Mouse (Mus musculus) thymus, postnatal 10 days (tissue): Measurements from ENCODE around the gene Hrh2.

Experiments used
- DNase-seq, 2 experiments: peaks; one replicate each; pipeline ENCODE4 v3.0.0; 2021; ENCODE audit warnings: low spot score in 2 of 2

Hrh2 gene

GRCm38 (mm10) chr13:54176406-54177020, 15.4 kb upstream of the Hrh2 start:
- DNase-seq, result no peak

- no peak for DNase-seq
These were observed 14.6 kb upstream of the Hrh2 start for GRCm38 (mm10) chr13:54177346-54177745.

DNA sequence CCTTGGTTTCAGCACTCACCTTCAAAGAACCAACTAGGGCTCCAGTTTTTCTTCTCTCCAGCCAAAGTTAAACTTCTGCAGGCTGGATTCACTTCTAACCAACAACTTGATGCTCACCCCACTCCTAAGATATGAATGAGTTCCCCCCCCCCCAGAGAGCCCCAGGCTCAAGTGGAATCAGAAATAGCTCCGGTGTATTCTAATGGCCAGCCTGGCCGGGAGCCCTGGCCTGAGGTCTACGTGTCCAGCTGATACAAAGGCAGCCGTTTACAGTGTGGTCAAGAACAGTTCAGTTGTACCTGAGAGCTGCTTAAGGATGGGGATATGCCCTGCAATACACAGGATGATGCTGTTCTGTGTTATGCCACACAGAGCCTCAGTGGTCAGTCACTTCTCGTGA, 13.3 kb upstream of the Hrh2 start:
- no peak for DNase-seq

DNA sequence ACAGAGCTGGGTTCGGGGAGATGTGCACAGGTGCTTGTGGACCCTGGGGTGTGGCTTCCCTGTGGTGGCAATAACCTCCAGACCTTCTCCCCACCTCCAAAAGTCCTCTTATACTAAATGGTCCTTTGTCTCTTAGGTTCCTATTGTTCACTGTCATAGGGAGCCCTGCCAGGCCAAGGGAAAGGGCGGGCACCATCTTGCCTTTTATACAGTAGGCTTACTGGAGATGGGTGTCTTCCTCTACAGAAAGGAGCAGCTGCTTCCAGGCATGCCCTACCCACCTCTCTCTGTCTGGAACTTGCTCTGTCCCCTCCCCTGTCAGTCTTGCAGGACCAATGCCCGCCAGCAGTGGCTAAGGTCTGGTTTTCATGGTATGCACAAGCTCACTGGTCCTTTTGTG, 12.0 kb upstream of the Hrh2 start:
- DNase-seq, result no peak

DNA sequence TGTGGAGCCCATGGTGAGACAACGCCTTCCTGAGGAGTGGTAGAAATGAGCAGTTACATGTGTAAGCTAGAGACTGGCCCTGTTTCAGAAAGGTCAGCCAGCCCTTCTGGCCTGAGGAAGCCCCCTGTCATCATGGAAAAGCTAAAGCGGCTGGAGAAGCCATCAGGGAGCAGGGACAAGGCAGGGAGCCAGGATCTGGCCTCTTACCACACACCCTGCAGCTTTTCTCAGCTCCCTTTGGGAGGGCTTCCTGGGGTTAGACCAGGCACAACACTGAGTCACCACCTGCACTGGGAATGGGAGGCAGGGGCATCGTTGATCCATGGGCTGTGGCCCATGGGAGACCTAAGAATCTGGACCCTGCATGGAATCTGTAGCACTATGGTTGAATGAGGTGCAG, 11.5 kb upstream of the Hrh2 start:
- DNase-seq, result no peak

- DNase-seq, result no peak
These were observed 10.6 kb upstream of the Hrh2 start for GRCm38 (mm10) chr13:54181318-54181717.

DNA sequence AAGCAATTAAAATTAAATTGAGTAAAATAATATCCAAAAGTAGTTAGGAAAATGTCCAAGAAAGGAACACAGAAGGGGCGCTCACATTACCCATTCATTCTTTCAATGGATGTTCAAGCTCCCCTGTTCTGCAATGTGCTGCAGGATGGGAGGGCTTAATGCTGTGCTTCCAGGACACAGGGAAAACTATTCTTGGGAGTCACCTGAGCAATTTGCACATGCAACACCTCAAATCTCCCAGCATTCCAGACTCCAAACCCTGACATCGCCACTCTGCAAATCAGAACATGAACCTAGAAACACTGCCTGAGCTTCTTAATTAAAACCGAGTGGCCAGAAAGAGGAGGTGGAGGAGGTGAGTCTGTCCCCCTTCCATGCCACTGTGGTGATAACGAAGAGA, 10.0 kb upstream of the Hrh2 start:
- DNase-seq, result no peak

GRCm38 (mm10) chr13:54186394-54186793, 5.5 kb upstream of the Hrh2 start:
- no peak for DNase-seq

DNA sequence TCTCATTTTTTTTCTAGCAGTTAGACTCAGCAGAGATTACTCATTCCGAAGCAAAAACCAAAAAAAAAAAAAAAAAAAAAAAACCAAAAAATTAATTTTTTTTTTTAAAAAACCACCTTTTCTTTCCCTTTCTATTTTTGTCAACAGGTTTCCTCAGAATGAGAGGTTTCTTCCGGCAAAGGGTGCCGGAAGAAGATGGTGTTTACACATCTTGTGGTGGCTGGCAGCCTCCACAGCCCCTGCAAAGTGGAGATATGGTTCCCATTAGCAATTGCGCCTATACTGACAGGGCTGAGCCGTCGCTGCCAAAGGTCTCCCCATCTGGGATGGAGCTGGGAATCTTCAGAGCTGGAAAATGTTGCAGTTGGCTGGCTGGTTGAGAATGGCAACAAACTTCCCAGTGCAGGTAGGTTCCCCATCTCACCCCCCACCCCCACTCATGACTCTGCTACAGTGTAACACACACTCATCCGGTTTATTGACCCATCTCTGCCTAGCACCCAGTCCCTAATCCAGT, 3.7 kb upstream of the Hrh2 start:
- no peak for DNase-seq

DNA sequence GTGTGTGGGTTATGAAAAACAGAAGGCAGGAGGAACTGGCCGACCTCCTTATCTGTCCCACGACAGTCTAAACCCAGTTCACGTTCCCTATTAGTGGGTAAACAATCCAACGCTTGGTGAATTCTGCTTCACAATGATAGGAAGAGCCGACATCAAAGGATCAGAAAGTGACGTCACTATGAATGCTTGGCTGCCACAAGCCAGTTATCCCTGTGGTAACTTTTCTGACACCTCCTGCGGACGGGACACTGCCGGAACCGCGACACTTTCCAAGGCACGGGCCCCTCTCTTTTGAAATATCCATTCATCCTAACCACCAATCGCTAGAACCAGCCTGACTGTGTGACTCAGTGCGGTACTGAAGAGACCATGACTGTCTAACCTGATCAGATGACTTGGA, 2.0 kb upstream of the Hrh2 start:
- peak in 1 of 2 experiments; percentile 22 for DNase-seq

DNA sequence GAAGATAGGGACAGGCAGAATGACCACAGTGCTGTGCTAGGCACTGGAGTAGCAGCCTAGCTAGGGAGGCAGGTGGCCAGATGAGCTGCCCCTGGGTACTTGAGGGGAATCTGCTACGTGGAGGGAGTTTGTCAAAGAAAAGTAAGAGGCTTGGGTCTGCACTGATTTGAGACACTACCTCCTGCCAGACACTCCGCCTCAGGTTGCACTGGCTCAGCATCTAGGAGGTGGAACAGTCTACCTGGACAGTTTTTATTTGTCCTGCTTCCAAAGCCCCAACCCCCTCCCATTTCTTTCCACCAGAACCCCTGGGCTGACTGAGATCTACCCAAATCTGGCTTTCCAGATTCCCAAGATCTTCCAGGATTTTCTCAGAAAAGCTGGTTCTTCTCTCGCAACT, 748 bp upstream of the Hrh2 start:
- no peak for DNase-seq

DNA sequence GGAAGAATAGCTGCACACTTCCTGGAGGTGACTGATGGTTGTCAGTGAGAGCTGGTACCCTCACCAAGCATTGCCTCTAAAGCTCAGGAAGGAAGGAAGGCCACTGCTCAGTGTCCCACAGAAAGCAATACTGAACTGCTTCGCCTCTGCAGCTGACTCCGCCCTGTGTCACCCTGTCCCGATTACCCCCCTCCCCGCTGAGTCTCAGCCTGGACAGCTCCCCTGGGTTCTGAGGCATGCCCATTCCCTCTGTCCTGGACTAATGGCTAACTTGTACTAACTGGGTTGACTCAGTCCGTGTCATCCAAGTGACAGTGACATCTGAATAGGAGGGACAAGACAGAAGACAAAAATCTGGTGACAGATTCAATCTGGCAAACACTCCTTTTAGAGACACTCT, 1.7 kb downstream of the Hrh2 start:
- no peak for DNase-seq

- DNase-seq, result no peak
These were observed 7.1 kb downstream of the Hrh2 start for GRCm38 (mm10) chr13:54199000-54199399.

GRCm38 (mm10) chr13:54202458-54202857, 10.5 kb downstream of the Hrh2 start:
- DNase-seq, result no peak

- DNase-seq, result no peak
These were observed 11.5 kb downstream of the Hrh2 start for GRCm38 (mm10) chr13:54203419-54203818.

DNA sequence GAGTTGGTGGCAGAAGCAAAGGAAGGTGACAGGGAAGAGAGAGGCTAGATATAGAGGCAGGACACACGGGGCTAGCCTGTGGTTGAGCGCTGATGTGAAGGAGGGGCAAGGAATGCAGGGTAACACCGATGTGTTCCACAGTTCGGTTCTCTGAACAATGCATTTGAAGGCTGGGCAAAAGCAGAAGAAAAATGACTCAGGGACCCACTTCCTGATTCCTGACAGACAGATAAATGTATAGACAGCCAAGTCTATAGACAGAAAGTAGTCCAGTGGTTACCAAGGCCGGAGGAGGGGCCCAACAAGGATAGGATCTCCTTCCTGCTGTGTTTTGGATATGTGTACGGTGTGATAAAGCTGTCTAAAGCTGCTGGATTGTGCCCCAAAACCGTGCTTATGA, 13.3 kb downstream of the Hrh2 start:
- DNase-seq, result no peak

GRCm38 (mm10) chr13:54206140-54206753, 14.3 kb downstream of the Hrh2 start:
- no peak for DNase-seq

GRCm38 (mm10) chr13:54209476-54210253, 17.7 kb downstream of the Hrh2 start:
- peak in 1 of 2 experiments; percentile 10 for DNase-seq

DNA sequence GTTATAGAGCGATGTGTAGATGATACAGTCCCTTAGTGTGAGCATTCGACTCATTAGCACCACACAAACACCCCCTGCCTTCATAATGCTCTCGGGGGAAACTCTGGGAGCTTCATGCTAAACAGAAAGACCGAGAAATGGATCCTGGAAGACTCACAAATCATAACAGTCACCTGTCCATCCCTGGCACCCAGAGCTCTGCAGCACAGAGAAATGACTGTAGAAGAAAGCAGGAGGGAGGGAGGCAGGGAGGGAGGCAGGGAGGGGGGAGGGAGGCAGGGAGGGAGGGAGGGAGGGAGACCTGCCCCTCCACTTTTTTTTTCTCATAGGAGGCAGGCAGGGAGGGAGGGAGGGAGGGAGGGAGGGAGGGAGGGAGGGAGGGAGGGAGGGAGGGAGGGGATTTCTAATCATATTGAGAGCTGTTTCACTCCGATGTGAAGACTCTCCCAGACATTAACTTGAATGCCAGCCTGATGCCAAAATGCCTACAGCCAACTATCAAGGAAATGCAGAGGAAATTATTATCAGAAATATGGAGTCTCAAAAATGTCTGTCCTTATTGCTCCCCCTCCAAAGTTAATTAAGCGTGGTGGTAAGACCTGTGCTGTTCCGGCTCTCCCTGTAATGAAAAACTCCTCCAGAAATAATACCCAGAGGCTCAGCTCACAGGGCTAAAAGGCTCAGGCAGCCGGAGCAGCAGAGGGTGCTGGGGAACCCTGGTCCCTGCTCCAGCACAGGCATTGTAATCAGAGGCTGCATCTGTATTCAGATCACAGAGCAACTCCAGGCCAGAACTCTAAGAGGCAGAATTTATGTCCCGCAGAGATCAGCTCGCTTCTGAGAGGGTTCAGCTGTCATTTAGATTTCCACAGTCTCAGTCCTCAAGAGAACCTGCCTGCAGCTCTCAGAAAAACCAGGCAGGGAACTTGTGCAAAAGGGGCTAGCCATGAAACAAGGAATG, 19.9 kb downstream of the Hrh2 start:
- no peak for DNase-seq

DNA sequence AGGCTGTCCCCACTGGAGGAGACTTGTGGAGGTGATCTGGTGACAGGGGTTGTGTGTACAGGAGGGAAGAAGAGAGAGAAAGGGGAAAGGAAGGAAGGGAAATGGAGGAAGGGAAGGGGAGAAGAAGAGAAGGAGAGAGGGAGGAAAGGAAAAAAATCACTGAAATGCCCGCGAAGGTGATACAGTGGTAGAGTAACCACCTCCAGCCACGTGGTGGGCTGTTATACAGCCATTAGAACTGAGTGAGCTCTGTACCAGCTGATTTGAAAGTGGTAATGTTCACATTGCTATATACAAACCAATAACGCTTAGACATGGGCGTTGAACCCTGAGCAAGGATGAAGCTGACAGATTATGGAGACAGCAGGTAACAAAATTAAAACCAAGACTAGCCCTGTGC, 20.6 kb downstream of the Hrh2 start:
- DNase-seq, result no peak

DNA sequence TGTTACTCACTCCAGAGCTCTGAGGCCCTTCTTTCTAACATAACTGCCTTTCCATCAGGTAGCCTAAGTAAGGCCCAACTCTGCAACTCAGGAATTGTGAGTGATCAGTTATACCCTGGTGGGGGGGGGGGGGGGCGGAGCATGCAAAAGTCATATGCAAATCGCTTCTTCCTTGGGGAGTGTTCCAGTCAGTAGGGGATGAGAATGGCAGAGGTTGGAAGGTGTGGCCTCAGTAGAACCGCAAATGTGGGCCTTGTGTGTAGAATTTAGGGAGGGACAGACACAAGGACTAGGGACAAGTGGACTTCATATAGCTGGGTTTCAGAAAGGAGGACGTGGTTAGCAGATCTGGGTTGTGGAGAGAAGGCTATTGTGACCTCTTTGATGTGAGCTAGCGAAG, 23.3 kb downstream of the Hrh2 start:
- no peak for DNase-seq
